23 mouse cellular contexts compared by ENCODE assay signal in the genomic region with DNA sequence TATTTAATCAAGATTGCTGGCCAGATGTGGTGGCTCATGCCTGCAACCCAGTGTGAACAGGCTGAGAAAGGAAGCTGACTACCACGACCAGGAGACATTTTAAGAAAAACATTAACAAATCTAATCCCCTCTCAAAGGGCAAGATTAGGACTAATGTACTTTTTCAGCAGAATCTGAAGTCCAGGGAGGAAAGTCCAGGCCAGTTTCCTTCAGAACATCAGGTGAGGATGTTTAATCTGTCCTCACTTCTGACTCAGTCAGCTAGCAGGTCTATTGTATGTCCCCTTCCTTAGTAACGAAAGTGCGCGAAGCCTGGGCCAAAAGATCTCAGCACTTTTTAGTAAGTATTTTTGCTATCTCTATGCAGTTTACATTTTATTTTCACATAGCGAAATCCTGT. TPM values are rescaled to one million over a fixed set of nuclear protein-coding genes. Genes with fewer than 3 reads are reported as not detected.
A peak's percentile ranks its signal among the peaks of the same experiment; 100 is the strongest.
DNase-seq lines count a peak whose midpoint lies in the region; ATAC-seq and TF ChIP-seq lines count a peak whose summit lies in the region.
"Had no signal": no experiment of that assay in that cellular context is flagged by ENCODE, and none has a peak within 500 bp of the region (broad histone marks: within the 10 kb centered on the region; RNA-seq: fewer than 3 reads in every experiment).

No protein-coding gene starts in this region.

- no peaks in the 10 kb centered on the region for H3K27me3 ChIP-seq in kidney, adult 2 months (replicated peaks; ENCODE audit: control insufficient read depth, insufficient read depth, low read length)
- no peaks in the 10 kb centered on the region for H3K27me3 ChIP-seq in kidney, embryonic 14.5 days (ENCODE audit: control insufficient read depth, insufficient read depth, low read length)
- H3K27me3 ChIP-seq in kidney, postnatal 0 days (ENCODE audit: insufficient read depth, low read length): no peaks in the 10 kb centered on the region
- H3K27me3 ChIP-seq in kidney, embryonic 16.5 days (ENCODE audit: insufficient read depth, low read length): no peaks in the 10 kb centered on the region
- no peaks in the 10 kb centered on the region for H3K27me3 ChIP-seq in midbrain, embryonic 10.5 days (ENCODE audit: low read depth, poor library complexity, severe bottlenecking)
- H3K27me3 ChIP-seq: forebrain, embryonic 13.5 days; hindbrain, embryonic 13.5 days had no signal

- no peak overlapping the region for H3K9ac ChIP-seq in kidney, embryonic 14.5 days (ENCODE audit: low read depth, low read length)
- H3K9ac ChIP-seq in kidney, postnatal 0 days (ENCODE audit: low read depth, low read length): no peak overlapping the region
- H3K9ac ChIP-seq in kidney, embryonic 16.5 days (replicated peaks; ENCODE audit: low read length): no peak overlapping the region
- H3K9ac ChIP-seq: forebrain, embryonic 13.5 days; hindbrain, embryonic 13.5 days had no signal

- TF ChIP-seq CTCF in kidney, adult 2 months (conservative IDR thresholded peaks at IDR 0.05; ENCODE audit: insufficient read depth, insufficient read length, low read depth, low read length): no peak
- TF ChIP-seq CTCF in kidney, postnatal 0 days (IDR thresholded peaks at IDR 0.05; ENCODE audit: low read depth): no peak

- H3K9me3 ChIP-seq in kidney, embryonic 14.5 days (ENCODE audit: control insufficient read depth, low read length): no peaks in the 10 kb centered on the region
- no peaks in the 10 kb centered on the region for H3K9me3 ChIP-seq in kidney, postnatal 0 days (replicated peaks; ENCODE audit: low read length)
- no peaks in the 10 kb centered on the region for H3K9me3 ChIP-seq in kidney, embryonic 16.5 days (ENCODE audit: low read length)
- H3K9me3 ChIP-seq in midbrain, embryonic 10.5 days (replicated peaks): no peaks in the 10 kb centered on the region
- H3K9me3 ChIP-seq: forebrain, embryonic 10.5 days; forebrain, embryonic 13.5 days; hindbrain, embryonic 13.5 days had no signal

- H3K4me3 ChIP-seq in kidney, adult 2 months (ENCODE audit: insufficient read depth, low read depth, low read length): no peak overlapping the region
- no peak overlapping the region for H3K4me3 ChIP-seq in kidney, embryonic 14.5 days (ENCODE audit: low read length)
- H3K4me3 ChIP-seq in kidney, postnatal 0 days (replicated peaks; ENCODE audit: low read depth, low read length): no peak overlapping the region
- H3K4me3 ChIP-seq in kidney, embryonic 16.5 days (ENCODE audit: low read length): no peak overlapping the region
- H3K4me3 ChIP-seq in midbrain, embryonic 10.5 days: no peak overlapping the region
- H3K4me3 ChIP-seq: forebrain, embryonic 10.5 days; forebrain, embryonic 13.5 days; gastrocnemius, adult 2 months; hindbrain, embryonic 13.5 days had no signal

- TF ChIP-seq POLR2A in kidney, adult 2 months (IDR thresholded peaks at IDR 0.05; ENCODE audit: low read depth, low read length): no peak

- H3K27ac ChIP-seq in kidney, adult 2 months (ENCODE audit: insufficient read depth, low read depth, low read length): peak overlapping the region; percentile 23; the same call in 1 of the 2 replicates
- no peak overlapping the region for H3K27ac ChIP-seq in kidney, embryonic 14.5 days (ENCODE audit: low read depth, low read length)
- no peak overlapping the region for H3K27ac ChIP-seq in kidney, postnatal 0 days
- H3K27ac ChIP-seq in kidney, embryonic 16.5 days (ENCODE audit: low read length): no peak overlapping the region
- no peak overlapping the region for H3K27ac ChIP-seq in midbrain, embryonic 10.5 days (replicated peaks)
- H3K27ac ChIP-seq: forebrain, embryonic 10.5 days; forebrain, embryonic 13.5 days; gastrocnemius, adult 2 months; hindbrain, embryonic 13.5 days had no signal

- H3K36me3 ChIP-seq in kidney, adult 2 months (ENCODE audit: control insufficient read depth, insufficient read depth, low read length): peaks cover 7% of the 10 kb centered on the region
- peaks cover 25% of the 10 kb centered on the region for H3K36me3 ChIP-seq in kidney, embryonic 14.5 days (ENCODE audit: control insufficient read depth, insufficient read depth, low read length)
- H3K36me3 ChIP-seq in kidney, postnatal 0 days (ENCODE audit: insufficient read depth, low read length): no peaks in the 10 kb centered on the region
- H3K36me3 ChIP-seq in kidney, embryonic 16.5 days (ENCODE audit: insufficient read depth, low read length): peaks cover 16% of the 10 kb centered on the region
- peaks cover 53% of the 10 kb centered on the region for H3K36me3 ChIP-seq in midbrain, embryonic 10.5 days

- DNase-seq in kidney, adult 2 months: peak; percentile 86
- DNase-seq in kidney, postnatal 0 days (ENCODE audit: low spot score): peak; percentile 9
- DNase-seq in kidney, postnatal 14 days: peak; percentile 54
- DNase-seq in yolk sac, embryonic 10.5 days (ENCODE audit: low spot score): peak; percentile 43
- no peak for DNase-seq in midbrain, embryonic 10.5 days (ENCODE audit: low spot score)
- DNase-seq in frontal cortex, postnatal 36 days (ENCODE audit: low spot score in 2 of 2): no peak
- DNase-seq: adrenal gland, adult 2 months; adrenal gland, postnatal 14 days; cerebellum, adult 11 months; cerebellum, adult 2 months; cerebellum, adult 9-11 months; cerebellum, postnatal 36 days; gastrocnemius, adult 2 months; gastrocnemius, postnatal 14 days; heart, adult 11 months had no signal

- H3K4me1 ChIP-seq in kidney, adult 2 months (ENCODE audit: control insufficient read depth, insufficient read depth, low read length): peaks cover 14% of the 10 kb centered on the region
- no peaks in the 10 kb centered on the region for H3K4me1 ChIP-seq in kidney, embryonic 14.5 days (ENCODE audit: control insufficient read depth, insufficient read depth, low read length)
- no peaks in the 10 kb centered on the region for H3K4me1 ChIP-seq in kidney, postnatal 0 days (replicated peaks; ENCODE audit: insufficient read depth, low read length)
- no peaks in the 10 kb centered on the region for H3K4me1 ChIP-seq in kidney, embryonic 16.5 days (ENCODE audit: insufficient read depth, low read length)
- no peaks in the 10 kb centered on the region for H3K4me1 ChIP-seq in midbrain, embryonic 10.5 days
- H3K4me1 ChIP-seq: forebrain, embryonic 10.5 days; forebrain, embryonic 13.5 days had no signal

- H3K4me2 ChIP-seq in kidney, embryonic 14.5 days (replicated peaks; ENCODE audit: low read depth, low read length): no peak overlapping the region
- H3K4me2 ChIP-seq in kidney, postnatal 0 days (ENCODE audit: low read length): no peak overlapping the region
- no peak overlapping the region for H3K4me2 ChIP-seq in kidney, embryonic 16.5 days (replicated peaks; ENCODE audit: low read depth, low read length)
- H3K4me2 ChIP-seq: forebrain, embryonic 13.5 days; heart, embryonic 11.5 days; hindbrain, embryonic 13.5 days had no signal

- no peak for ATAC-seq in kidney, embryonic 14.5 days (ENCODE audit: low FRiP score, low TSS enrichment)
- peak; percentile 43; the same call in 1 of the 2 replicates for ATAC-seq in kidney, postnatal 0 days (replicated peaks; ENCODE audit: low FRiP score, low read depth)
- no peak for ATAC-seq in kidney, embryonic 16.5 days (ENCODE audit: low FRiP score, low TSS enrichment)
- ATAC-seq: CD4-positive, CD25-positive, alpha-beta regulatory T cell, adult 4 months; forebrain, embryonic 13.5 days; forebrain, embryonic 16.5 days had no signal

- 66% methylated on average over 5 of the region's 5 CpGs for WGBS in kidney, adult 2 months
- WGBS in kidney, embryonic 14.5 days: 85% methylated on average over 5 of the region's 5 CpGs
- 75% methylated on average over 5 of the region's 5 CpGs for WGBS in kidney, postnatal 0 days
- 82% methylated on average over 5 of the region's 5 CpGs for WGBS in kidney, embryonic 16.5 days
- WGBS in midbrain, embryonic 10.5 days: 92% methylated on average over 5 of the region's 5 CpGs

RNA-seq across cellular contexts. Expression of a gene that starts 17.8 kb away (rescaled TPM):
- 72.8 and 78.8 TPM in 2 replicates for polyA plus RNA-seq in kidney, adult 2 months (2012; rRNA removed)
- 14.9 and 24.5 TPM in 2 replicates for polyA plus RNA-seq in kidney, embryonic 14.5 days (2014; fragmentation: Nextera tagmentation; extraction: Ambion mirVana)
- polyA plus RNA-seq in kidney, postnatal 0 days (2015; fragmentation: Nextera tagmentation; extraction: Ambion mirVana): 25.1 and 25.4 TPM in 2 replicates
- polyA plus RNA-seq in kidney, embryonic 16.5 days (2015; fragmentation: Nextera tagmentation; extraction: Ambion mirVana): 26.1 and 29.2 TPM in 2 replicates
- polyA plus RNA-seq in midbrain, embryonic 10.5 days (2016; fragmentation: Nextera tagmentation; extraction: Ambion mirVana): 22.1 and 23.9 TPM in 2 replicates

Comparison
In these comparisons a context has a peak if more than half of its experiments do, and no peak if none do; other contexts are left out.
1. DNase-seq: peak in kidney, adult 2 months (single experiment), kidney, postnatal 0 days (single experiment), kidney, postnatal 14 days (single experiment) and yolk sac, embryonic 10.5 days (single experiment); none in midbrain, embryonic 10.5 days (single experiment) and frontal cortex, postnatal 36 days (0 of 2).